Mouse (Mus musculus) stomach, postnatal 0 days (tissue): ENCODE data around the gene Ccnk. TPM values are rescaled to one million over a fixed set of nuclear protein-coding genes. Genes with fewer than 3 reads are reported as not detected.

Source experiments
- ATAC-seq: fragments of 200-750 bp; cut with Nextera tagmentation; 2 replicates; pipeline ENCODE4 v1.8.0; 2017; ENCODE audit not compliant: low FRiP score, low TSS enrichment
- DNase-seq: peaks from one replicate; pipeline ENCODE4 v3.0.0-alpha.2; 2016; ENCODE audit warnings: low spot score
- H3K27ac ChIP-seq: fragments of 300-500 bp; sonication (generic); replicated peaks from 2 replicates; pipeline ENCODE4 v1.5.1; 2014; ENCODE audit warnings: mild to moderate bottlenecking, control low read depth
- H3K27me3 ChIP-seq: fragments of 300-500 bp; sonication (generic); 2 replicates; pipeline ENCODE4 v1.6.1; 2014; ENCODE audit warnings: low read length; ENCODE audit not compliant: control insufficient read depth, insufficient read depth
- H3K36me3 ChIP-seq: fragments of 300-500 bp; sonication (generic); 2 replicates; pipeline ENCODE4 v1.6.1; 2014; ENCODE audit warnings: low read length, mixed read lengths; ENCODE audit not compliant: control insufficient read depth, insufficient read depth
- H3K4me1 ChIP-seq: fragments of 300-500 bp; sonication (generic); replicated peaks from 2 replicates; pipeline ENCODE4 v1.6.1; 2014; ENCODE audit warnings: antibody characterized with exemption; ENCODE audit not compliant: control insufficient read depth, insufficient read depth
- H3K4me2 ChIP-seq: fragments of 300-500 bp; sonication (generic); replicated peaks from 2 replicates; pipeline ENCODE4 v1.6.1; 2014; ENCODE audit warnings: low read depth, mild to moderate bottlenecking, control low read depth, moderate library complexity
- H3K4me3 ChIP-seq: fragments of 300-500 bp; sonication (generic); 2 replicates; pipeline ENCODE4 v1.5.1; 2014; ENCODE audit warnings: low read depth, low read length, control low read depth
- H3K9ac ChIP-seq: fragments of 300-500 bp; sonication (generic); 2 replicates; pipeline ENCODE4 v1.6.1; 2014; ENCODE audit warnings: mild to moderate bottlenecking, low read length, control low read depth, mixed read lengths
- H3K9me3 ChIP-seq: fragments of 300-500 bp; sonication (generic); 2 replicates; pipeline ENCODE4 v1.6.1; 2016; ENCODE audit warnings: low read length; ENCODE audit not compliant: control insufficient read depth
- CTCF ChIP-seq: IDR thresholded peaks from 2 replicates; pipeline ENCODE4 v1.5.1; 2016; ENCODE audit warnings: antibody characterized with exemption, low read depth, mild to moderate bottlenecking, moderate library complexity
- EP300 ChIP-seq: optimal IDR thresholded peaks from 2 replicates; pipeline ENCODE3; 2016; ENCODE audit warnings: antibody characterized with exemption
- WGBS: fragments of 180-500 bp; shearing (Covaris S2); extraction: QIAGEN DNeasy Blood & Tissue Kit; methylation state at CpG from one replicate; pipeline ENCODE4 v1.1.7; 2014; 5-methylcytosine and 5-hydroxymethylcytosine counted together
- polyA plus RNA-seq: library from polyadenylated mRNA; unstranded; fragments of >200 nt; fragmentation: Nextera tagmentation; extraction: Ambion mirVana; gene quantifications from 2 replicates; pipeline ENCODE4 v1.2.1, GENCODE M21; 2015

The Ccnk gene
- polyA plus RNA-seq, 1 experiment from 2014 or later: 1.6 TPM

DNA sequence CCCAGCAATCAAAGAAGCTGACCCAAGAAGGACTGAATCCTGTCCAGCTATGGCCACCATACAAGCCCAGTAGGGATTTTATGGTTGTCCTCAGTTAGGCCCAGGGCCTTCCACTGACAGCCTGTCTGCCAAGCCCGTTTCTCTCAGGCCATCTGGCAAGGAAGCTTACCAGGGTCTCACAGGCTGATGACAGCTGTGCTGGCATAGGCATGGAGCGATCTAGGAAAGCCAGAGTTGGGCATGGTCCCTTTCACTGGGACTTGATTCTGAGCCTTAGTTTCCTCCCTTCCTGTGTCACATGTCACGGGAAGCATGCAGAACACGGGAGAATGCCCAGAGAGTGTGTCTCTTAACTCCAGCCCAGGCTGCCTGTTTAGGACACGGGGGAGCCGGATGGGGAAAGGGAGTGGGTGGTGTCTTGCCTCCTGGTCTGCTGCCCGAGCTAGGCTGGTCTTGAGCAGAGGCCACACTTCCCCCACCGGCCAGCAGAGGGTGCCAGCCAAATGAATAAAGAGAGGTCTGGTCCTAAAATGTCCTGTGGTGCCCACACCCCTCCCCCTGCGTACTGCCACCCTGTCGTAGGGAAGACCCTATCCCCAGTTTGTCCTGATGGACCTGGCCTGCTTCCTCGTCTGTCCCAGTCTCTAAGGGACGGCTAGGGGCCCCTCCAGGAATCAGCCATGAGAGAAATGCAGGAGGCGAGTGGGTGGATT, 29.5 kb downstream of the Ccnk start:
- H3K4me2 ChIP-seq: no peak overlapping the region

DNA sequence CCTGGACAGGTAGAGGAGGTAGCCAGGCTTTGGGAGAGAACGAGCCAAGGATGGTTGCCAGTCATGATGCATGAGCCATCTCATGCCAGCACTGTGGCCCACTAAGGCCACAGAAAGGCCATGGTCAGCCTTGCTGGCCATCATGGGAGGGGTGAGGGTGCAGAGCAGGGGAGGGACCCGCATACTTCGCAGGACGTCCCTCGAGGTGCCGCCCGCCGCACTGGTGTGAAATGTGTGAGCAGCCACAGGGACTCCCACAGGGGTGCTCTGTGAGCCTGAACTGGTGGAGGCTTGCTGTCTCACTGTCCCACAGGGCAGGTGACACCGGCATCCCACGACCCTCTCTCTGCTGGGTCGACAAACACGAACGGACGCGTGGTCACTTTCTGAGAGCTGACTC, 31.2 kb downstream of the Ccnk start:
- no peak overlapping the region for H3K27ac ChIP-seq
- ATAC-seq (no peak), DNase-seq (no peak)
- no peak overlapping the region for H3K4me2 ChIP-seq
- H3K4me3 ChIP-seq: no peak overlapping the region
- H3K36me3 ChIP-seq: no peaks in the 10 kb centered on the region; the same call in 1 of the 2 replicates
- H3K9me3 ChIP-seq: no peaks in the 10 kb centered on the region
- no peaks in the 10 kb centered on the region for H3K4me1 ChIP-seq
- no peak overlapping the region for H3K9ac ChIP-seq
- WGBS: 88% methylated on average over 15 of the region's 15 CpGs
- H3K27me3 ChIP-seq: no peaks in the 10 kb centered on the region
- TF ChIP-seq EP300 (no peak), CTCF (no peak)

More for the DNA sequence above, 29.5 kb downstream of the Ccnk start:
- peaks cover 2% of the 10 kb centered on the region; the same call in 1 of the 2 replicates for H3K36me3 ChIP-seq
- WGBS: 29% methylated on average over 13 of the region's 13 CpGs
- no peak overlapping the region for H3K4me3 ChIP-seq
- ATAC-seq (peak; percentile 33; the same call in 1 of the 2 replicates), DNase-seq (peak; percentile 78)
- H3K4me1 ChIP-seq: no peaks in the 10 kb centered on the region
- no peak overlapping the region for H3K9ac ChIP-seq
- H3K9me3 ChIP-seq: no peaks in the 10 kb centered on the region
- H3K27me3 ChIP-seq: no peaks in the 10 kb centered on the region
- TF ChIP-seq CTCF (peak; percentile 90), EP300 (no peak)
- no peak overlapping the region for H3K27ac ChIP-seq

DNA sequence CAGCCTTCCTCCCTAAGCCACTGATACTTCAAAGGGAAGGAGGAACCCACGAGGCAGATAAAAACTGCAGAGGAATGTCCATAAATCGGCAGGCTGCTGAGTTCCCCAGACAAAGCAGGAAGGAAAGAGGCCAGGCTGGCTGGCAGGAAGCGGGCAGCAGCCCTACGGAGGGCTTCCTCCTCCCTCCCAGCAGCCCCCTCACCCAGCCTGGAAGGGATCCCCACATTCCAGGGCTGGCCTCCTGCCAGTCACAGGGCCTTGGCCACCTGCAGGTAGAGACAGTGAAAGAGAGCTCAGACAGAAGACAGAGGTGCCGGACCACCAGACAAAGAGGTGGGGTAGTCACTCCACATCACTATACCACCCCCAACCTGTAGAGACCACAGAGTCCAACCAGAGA, 32.7 kb downstream of the Ccnk start:
- Histone ChIP-seq H3K36me3 (no peaks in the 10 kb centered on the region; the same call in 1 of the 2 replicates), H3K27ac (no peak overlapping the region), H3K4me1 (no peaks in the 10 kb centered on the region), H3K4me2 (no peak overlapping the region), H3K27me3 (no peaks in the 10 kb centered on the region), H3K9ac (no peak overlapping the region), H3K9me3 (no peaks in the 10 kb centered on the region), H3K4me3 (no peak overlapping the region)
- 34% methylated on average over 3 of the region's 5 CpGs for WGBS
- no peak for TF ChIP-seq EP300
- TF ChIP-seq CTCF: no peak
- ATAC-seq (no peak), DNase-seq (no peak)

DNA sequence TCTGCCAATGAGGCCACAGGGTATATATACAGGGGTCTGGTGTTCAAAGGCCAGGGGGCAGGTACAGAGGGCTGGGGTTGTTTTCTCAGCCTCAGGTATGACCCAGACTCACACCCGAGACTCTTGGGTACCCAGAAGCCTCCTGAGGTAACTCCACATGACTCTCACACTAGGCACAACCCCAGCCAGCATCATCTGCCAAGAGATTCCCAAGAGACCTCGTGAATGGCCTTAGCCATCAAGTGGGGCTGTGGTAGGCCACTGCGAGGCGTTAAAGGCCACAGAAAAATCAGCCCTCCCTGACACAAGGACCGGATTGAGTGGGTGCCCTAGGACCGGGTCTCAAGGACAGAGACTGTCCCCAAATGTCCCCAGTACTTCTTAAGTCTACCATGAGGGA, 33.1 kb downstream of the Ccnk start:
- Histone ChIP-seq H3K36me3 (no peaks in the 10 kb centered on the region; the same call in 1 of the 2 replicates), H3K4me2 (no peak overlapping the region), H3K9ac (no peak overlapping the region), H3K9me3 (no peaks in the 10 kb centered on the region), H3K4me3 (no peak overlapping the region), H3K27me3 (no peaks in the 10 kb centered on the region), H3K27ac (no peak overlapping the region), H3K4me1 (no peaks in the 10 kb centered on the region)
- ATAC-seq (no peak), DNase-seq (no peak)
- 86% methylated on average over 6 of the region's 6 CpGs for WGBS
- TF ChIP-seq EP300: no peak
- TF ChIP-seq CTCF: no peak

DNA sequence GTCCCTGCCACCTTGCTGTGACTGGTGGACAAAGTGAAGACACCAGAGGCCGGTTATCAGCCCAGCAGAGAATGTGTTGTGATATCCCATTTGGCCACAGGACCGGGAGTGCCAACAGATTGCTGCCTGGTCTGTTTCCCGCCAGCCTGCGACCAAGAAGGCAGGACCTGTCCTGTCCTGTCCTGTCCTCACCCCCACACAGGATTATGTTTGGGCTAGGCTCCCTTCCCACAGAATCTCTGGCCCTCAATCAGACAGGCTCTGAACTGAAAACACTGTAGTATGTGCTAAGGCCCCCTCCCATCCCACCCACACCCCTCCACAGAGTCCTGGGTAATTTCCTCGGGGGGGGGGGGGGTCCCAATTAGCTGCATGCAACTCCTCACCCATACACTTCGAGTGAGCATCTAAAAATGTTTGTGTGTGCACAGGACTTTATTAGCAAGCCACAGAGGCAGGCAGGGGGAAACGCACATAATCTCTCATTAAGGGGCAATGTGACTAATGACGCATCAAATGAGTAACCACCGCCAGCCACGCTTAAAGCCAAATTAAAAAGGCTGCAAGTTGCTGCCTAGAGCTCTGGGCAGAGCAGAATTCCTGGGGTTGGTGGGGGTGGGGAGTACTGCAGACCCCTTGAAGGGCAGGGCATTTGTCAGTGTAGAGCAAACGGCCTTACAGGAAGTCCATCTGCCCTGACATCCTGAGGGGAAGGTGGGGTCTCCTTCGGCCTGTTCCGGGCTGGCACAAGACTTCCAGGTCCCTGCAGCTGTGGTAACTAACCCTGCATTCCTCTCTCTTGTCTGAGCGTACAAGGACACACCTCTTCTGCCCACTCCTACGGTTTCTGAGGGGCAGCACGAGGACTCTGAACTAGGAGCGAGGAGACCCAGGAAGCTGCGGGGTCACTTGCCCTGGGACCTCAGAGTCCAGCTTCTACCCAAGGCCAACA, 34.0 kb downstream of the Ccnk start:
- Histone ChIP-seq H3K9me3 (no peaks in the 10 kb centered on the region), H3K9ac (no peak overlapping the region), H3K27me3 (no peaks in the 10 kb centered on the region), H3K36me3 (no peaks in the 10 kb centered on the region), H3K27ac (no peak overlapping the region), H3K4me2 (no peak overlapping the region), H3K4me3 (no peak overlapping the region), H3K4me1 (no peaks in the 10 kb centered on the region; the same call in 1 of the 2 replicates)
- no peak for DNase-seq
- no peak for ATAC-seq
- no peak for TF ChIP-seq CTCF
- no peak for TF ChIP-seq EP300
- 51% methylated on average over 18 of the region's 18 CpGs for WGBS

DNA sequence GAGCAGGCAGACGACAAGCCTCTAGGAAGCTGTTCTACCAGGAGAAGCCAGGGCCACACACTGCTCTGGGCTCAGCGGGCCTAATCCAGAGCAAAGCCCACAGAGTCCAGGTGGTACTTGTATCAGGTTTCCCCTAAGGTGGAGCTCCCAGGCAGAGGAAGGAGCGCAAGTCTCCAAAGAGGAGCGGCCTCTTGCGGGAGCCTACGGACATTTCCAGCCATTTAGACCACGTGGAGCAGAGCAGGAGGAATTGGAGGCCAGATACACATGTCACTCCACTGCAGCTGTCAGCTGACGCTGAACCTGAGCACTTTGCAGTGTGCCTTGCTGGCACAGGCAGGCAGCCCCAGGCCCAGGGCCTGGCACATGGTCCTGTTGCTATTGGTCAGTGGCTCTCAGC, 35.7 kb downstream of the Ccnk start:
- Histone ChIP-seq H3K9ac (no peak overlapping the region), H3K27ac (no peak overlapping the region), H3K4me1 (peaks cover 10% of the 10 kb centered on the region), H3K36me3 (no peaks in the 10 kb centered on the region), H3K4me2 (no peak overlapping the region), H3K27me3 (no peaks in the 10 kb centered on the region), H3K9me3 (no peaks in the 10 kb centered on the region), H3K4me3 (no peak overlapping the region)
- ATAC-seq: no peak
- no peak for DNase-seq
- TF ChIP-seq EP300 (no peak), CTCF (no peak)
- 38% methylated on average over 8 of the region's 8 CpGs for WGBS
